Mouse (Mus musculus): ENCODE measurements around the gene Ccdc86.

DNA sequence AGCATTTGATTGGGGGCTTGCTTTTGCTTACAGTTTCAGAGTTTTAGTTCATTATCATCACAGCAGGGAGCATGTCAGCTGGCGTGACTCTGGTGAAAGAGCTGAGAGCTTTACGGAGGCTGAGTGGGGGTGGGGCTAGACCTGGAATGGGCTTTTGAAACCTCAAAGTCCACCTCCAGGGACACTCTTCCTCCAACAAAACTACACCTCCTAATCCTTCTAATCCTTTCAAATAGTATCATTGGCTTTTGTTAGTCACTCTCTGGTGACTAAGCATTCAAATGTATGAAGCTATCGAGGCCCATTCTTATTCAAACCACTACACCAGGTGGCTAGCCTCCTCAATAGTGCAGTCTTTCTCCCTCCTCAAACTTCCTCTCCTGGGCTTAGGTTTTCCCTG, 23.6 kb upstream of the Ccdc86 start:
- no peak for TF ChIP-seq EP300 (IDR thresholded peaks at IDR 0.05; ENCODE audit: insufficient read depth, low read depth, low read length)
- no peak for TF ChIP-seq CTCF (IDR thresholded peaks at IDR 0.05)

All from heart, adult 2 months (tissue).